Mouse (Mus musculus) spleen, postnatal 10 days (tissue): ENCODE results near the gene Tle4.

Experiments used
- DNase-seq, 2 experiments: peaks; one replicate each; pipeline ENCODE4 v3.0.0; 2021 to 2022; ENCODE audit warnings: low spot score in 2 of 2

The Tle4 gene

GRCm38 (mm10) chr19:14591809-14592535, 5.9 kb downstream of the Tle4 start:
- no peak for DNase-seq

GRCm38 (mm10) chr19:14590154-14590553, 7.7 kb downstream of the Tle4 start:
- DNase-seq = no peak

GRCm38 (mm10) chr19:14588221-14589123, 9.4 kb downstream of the Tle4 start:
- no peak for DNase-seq

- DNase-seq = no peak
These were observed 11.7 kb downstream of the Tle4 start for GRCm38 (mm10) chr19:14586171-14586570.

- DNase-seq = no peak
These were observed 12.1 kb downstream of the Tle4 start for GRCm38 (mm10) chr19:14585731-14586130.

- no peak for DNase-seq
These were observed 12.6 kb downstream of the Tle4 start for GRCm38 (mm10) chr19:14585235-14585634.

GRCm38 (mm10) chr19:14578698-14579097, 19.2 kb downstream of the Tle4 start:
- DNase-seq = no peak

GRCm38 (mm10) chr19:14578016-14578415, 19.8 kb downstream of the Tle4 start:
- DNase-seq = no peak

- DNase-seq = no peak
These were observed 21.5 kb downstream of the Tle4 start for GRCm38 (mm10) chr19:14576311-14576710.

GRCm38 (mm10) chr19:14568879-14569278, 29.0 kb downstream of the Tle4 start:
- DNase-seq = no peak

- no peak for DNase-seq
These were observed 30.8 kb downstream of the Tle4 start for GRCm38 (mm10) chr19:14567081-14567480.

- DNase-seq = no peak
These were observed 31.3 kb downstream of the Tle4 start for GRCm38 (mm10) chr19:14566564-14567021.

GRCm38 (mm10) chr19:14565424-14566069, 32.3 kb downstream of the Tle4 start:
- DNase-seq = no peak

- no peak for DNase-seq
These were observed 34.4 kb downstream of the Tle4 start for GRCm38 (mm10) chr19:14563273-14563959.

GRCm38 (mm10) chr19:14547871-14548270, 50.0 kb downstream of the Tle4 start:
- DNase-seq = no peak

GRCm38 (mm10) chr19:14547133-14547842, 50.6 kb downstream of the Tle4 start:
- DNase-seq = no peak

GRCm38 (mm10) chr19:14545485-14545884, 52.4 kb downstream of the Tle4 start:
- no peak for DNase-seq

- DNase-seq = no peak
These were observed 54.5 kb downstream of the Tle4 start for GRCm38 (mm10) chr19:14543305-14543704.

GRCm38 (mm10) chr19:14540678-14541077, 57.2 kb downstream of the Tle4 start:
- DNase-seq = no peak

GRCm38 (mm10) chr19:14536676-14537075, 61.2 kb downstream of the Tle4 start:
- DNase-seq = no peak

GRCm38 (mm10) chr19:14534447-14534846, 63.4 kb downstream of the Tle4 start:
- DNase-seq = no peak
